Mouse (Mus musculus): ENCODE data around the gene Tmf1. TPM values are rescaled to one million over a fixed set of nuclear protein-coding genes. Genes with fewer than 3 reads are reported as not detected.
A peak's percentile ranks its signal among the peaks of the same experiment; 100 is the strongest.

Tmf1 gene
- polyA plus RNA-seq, 1 experiment from 2014 or later, result 48.6 TPM

DNA sequence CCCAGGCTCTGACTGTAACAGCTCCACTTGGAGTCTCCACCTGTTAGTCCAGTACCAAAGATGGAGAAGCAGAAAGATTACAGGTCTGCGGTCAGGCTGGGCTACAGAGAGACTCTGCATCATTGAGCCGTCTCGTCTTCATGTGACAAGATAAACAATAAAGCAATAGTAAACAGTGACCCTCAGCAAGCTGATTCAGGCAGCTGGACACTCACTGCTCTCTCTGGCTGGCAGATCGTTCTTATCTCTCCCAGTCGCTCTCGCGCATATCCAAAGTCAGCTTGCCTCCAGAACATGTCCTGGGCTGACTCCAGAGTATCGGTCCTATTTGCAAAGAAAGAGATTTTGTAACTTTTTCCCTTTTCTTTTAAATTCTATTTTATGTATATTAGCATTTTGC is 36.3 kb downstream of the Tmf1 start:
- Histone ChIP-seq H3K9ac (ENCODE audit: low read depth, low read length) (no peak overlapping the region), H3K27ac (no peak overlapping the region), H3K4me2 (ENCODE audit: low read length) (no peak overlapping the region), H3K27me3 (ENCODE audit: insufficient read depth, low read length) (no peaks in the 10 kb centered on the region), H3K9me3 (replicated peaks; ENCODE audit: low read length) (no peaks in the 10 kb centered on the region), H3K4me3 (replicated peaks; ENCODE audit: low read depth, low read length) (no peak overlapping the region), H3K4me1 (replicated peaks; ENCODE audit: insufficient read depth, low read length) (no peaks in the 10 kb centered on the region; the same call in none of the 2 replicates), H3K36me3 (ENCODE audit: insufficient read depth, low read length) (0 out of 2 replicates have a peak, but pooled peaks cover 7% of the 10 kb centered on the region)
- ATAC-seq (replicated peaks; ENCODE audit: low FRiP score, low read depth) (no peak), DNase-seq (ENCODE audit: low spot score) (no peak)
- WGBS, result 67% methylated on average over 8 of the region's 8 CpGs
- TF ChIP-seq CTCF (IDR thresholded peaks at IDR 0.05; ENCODE audit: low read depth), result no peak

DNA sequence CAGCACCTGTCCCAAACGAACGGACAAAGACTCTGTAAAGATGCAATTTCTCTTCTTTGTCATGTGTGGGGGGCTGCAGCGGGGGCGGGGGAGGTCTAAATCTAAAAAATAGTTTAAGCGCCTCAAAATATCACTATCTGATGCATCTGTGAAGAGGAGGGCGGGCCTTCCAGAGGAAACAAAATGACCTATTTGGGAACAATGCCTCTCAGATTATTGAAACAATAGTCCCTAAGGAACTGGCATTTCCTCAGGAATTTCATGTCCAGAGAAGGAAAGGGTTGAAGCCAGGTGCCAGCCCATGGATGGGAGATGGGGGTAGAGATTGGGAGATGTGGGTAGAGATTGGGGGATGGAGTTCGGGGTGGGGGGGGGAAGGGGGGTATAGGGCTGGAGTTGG is 37.1 kb downstream of the Tmf1 start:
- Histone ChIP-seq H3K36me3 (ENCODE audit: insufficient read depth, low read length) (0 out of 2 replicates have a peak, but pooled peaks cover 7% of the 10 kb centered on the region), H3K27me3 (ENCODE audit: insufficient read depth, low read length) (no peaks in the 10 kb centered on the region), H3K4me3 (replicated peaks; ENCODE audit: low read depth, low read length) (no peak overlapping the region), H3K9ac (ENCODE audit: low read depth, low read length) (no peak overlapping the region), H3K27ac (no peak overlapping the region), H3K4me1 (replicated peaks; ENCODE audit: insufficient read depth, low read length) (no peaks in the 10 kb centered on the region; the same call in none of the 2 replicates), H3K9me3 (replicated peaks; ENCODE audit: low read length) (no peaks in the 10 kb centered on the region), H3K4me2 (ENCODE audit: low read length) (no peak overlapping the region)
- peak; percentile 15 for DNase-seq (ENCODE audit: low spot score)
- 77% methylated on average over 7 of the region's 7 CpGs for WGBS
- ATAC-seq (replicated peaks; ENCODE audit: low FRiP score, low read depth), result no peak
- TF ChIP-seq CTCF (IDR thresholded peaks at IDR 0.05; ENCODE audit: low read depth), result no peak

DNA sequence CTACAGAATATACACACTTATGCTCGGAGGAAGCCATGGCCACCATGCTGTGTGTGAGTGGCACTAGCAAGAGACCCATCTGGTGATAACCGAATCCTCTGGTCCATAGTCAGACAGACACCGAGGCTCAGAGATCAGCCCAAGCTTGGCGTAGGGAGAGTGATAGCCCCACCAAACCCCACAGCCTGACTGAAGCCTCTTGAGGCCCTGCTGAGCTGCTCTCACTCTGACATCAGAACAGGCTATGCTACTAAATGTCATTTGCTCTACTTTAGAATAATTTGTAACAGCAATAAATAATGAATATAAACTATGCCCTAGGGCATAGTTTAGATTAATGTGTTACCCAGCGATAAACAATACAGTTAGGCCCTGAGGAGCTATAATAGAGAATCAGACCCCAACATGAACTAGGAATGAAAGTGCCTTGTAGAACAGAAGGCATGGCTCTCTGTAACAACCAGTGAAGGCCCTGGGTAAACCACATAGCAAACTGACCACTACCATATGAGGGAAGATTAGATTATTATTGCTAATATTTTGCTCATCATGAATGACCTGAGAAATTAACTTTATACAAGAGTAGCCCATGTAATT is 46.1 kb downstream of the Tmf1 start:
- H3K4me2 ChIP-seq (ENCODE audit: low read length), result no peak overlapping the region
- no peaks in the 10 kb centered on the region for H3K9me3 ChIP-seq (replicated peaks; ENCODE audit: low read length)
- no peak overlapping the region for H3K27ac ChIP-seq
- no peaks in the 10 kb centered on the region for H3K27me3 ChIP-seq (ENCODE audit: insufficient read depth, low read length)
- no peak overlapping the region for H3K9ac ChIP-seq (ENCODE audit: low read depth, low read length)
- DNase-seq (ENCODE audit: low spot score) (no peak), ATAC-seq (replicated peaks; ENCODE audit: low FRiP score, low read depth) (0 out of 2 replicates have a peak, but pooled peaks have one; percentile 40)
- WGBS, result 55% methylated on average over 5 of the region's 5 CpGs
- no peak for TF ChIP-seq CTCF (IDR thresholded peaks at IDR 0.05; ENCODE audit: low read depth)
- no peak overlapping the region for H3K4me3 ChIP-seq (replicated peaks; ENCODE audit: low read depth, low read length)
- H3K36me3 ChIP-seq (ENCODE audit: insufficient read depth, low read length), result peaks cover 3% of the 10 kb centered on the region; the same call in 1 of the 2 replicates
- H3K4me1 ChIP-seq (replicated peaks; ENCODE audit: insufficient read depth, low read length), result no peaks in the 10 kb centered on the region

DNA sequence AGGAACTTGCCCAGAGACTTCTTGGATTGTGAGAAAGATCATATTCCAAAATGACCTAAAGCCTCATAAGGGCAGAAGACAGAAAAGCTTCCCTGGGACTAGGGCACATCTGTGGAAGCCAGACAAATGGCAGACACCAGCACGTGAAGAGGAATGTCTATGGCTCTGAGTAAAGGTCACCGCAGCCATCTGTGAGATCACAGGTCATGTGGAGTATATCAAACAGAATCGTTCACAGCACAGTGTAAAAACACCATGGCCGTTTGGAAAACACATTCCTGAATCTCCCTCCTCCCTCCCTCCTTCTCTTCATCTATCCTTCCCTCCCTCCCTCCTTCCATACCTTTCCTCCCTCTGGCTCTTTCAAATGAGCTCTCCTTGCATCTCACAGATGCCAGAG is 47.1 kb downstream of the Tmf1 start:
- DNase-seq (ENCODE audit: low spot score), result no peak
- no peak for ATAC-seq (replicated peaks; ENCODE audit: low FRiP score, low read depth)
- Histone ChIP-seq H3K4me3 (replicated peaks; ENCODE audit: low read depth, low read length) (no peak overlapping the region), H3K27ac (no peak overlapping the region), H3K36me3 (ENCODE audit: insufficient read depth, low read length) (peaks cover 3% of the 10 kb centered on the region; the same call in 1 of the 2 replicates), H3K4me2 (ENCODE audit: low read length) (no peak overlapping the region), H3K27me3 (ENCODE audit: insufficient read depth, low read length) (no peaks in the 10 kb centered on the region), H3K4me1 (replicated peaks; ENCODE audit: insufficient read depth, low read length) (no peaks in the 10 kb centered on the region), H3K9me3 (replicated peaks; ENCODE audit: low read length) (no peaks in the 10 kb centered on the region), H3K9ac (ENCODE audit: low read depth, low read length) (no peak overlapping the region)
- TF ChIP-seq CTCF (IDR thresholded peaks at IDR 0.05; ENCODE audit: low read depth), result no peak
- WGBS, result 20% methylated on average over 4 of the region's 4 CpGs

DNA sequence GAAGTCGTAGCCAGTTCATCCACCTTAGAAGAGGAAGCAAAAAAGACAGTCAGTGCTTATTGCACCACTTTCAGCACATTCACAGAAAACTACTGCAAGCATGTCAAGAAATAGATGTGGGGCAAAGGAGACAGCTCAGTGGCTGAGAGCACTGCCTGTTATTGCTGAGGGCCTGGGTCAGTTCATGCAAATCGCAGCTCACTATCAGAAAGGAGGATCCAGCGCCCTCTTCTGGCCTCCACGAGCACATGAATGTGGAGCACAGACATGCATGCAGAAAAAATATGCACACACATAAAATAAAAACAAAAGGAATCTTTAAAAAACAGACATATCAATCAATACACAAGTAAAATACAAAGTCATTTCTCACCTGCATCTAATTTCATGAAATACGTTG is 47.9 kb downstream of the Tmf1 start:
- no peak for DNase-seq (ENCODE audit: low spot score)
- peak; percentile 43 for TF ChIP-seq CTCF (IDR thresholded peaks at IDR 0.05; ENCODE audit: low read depth)
- H3K27me3 ChIP-seq (ENCODE audit: insufficient read depth, low read length), result no peaks in the 10 kb centered on the region

DNA sequence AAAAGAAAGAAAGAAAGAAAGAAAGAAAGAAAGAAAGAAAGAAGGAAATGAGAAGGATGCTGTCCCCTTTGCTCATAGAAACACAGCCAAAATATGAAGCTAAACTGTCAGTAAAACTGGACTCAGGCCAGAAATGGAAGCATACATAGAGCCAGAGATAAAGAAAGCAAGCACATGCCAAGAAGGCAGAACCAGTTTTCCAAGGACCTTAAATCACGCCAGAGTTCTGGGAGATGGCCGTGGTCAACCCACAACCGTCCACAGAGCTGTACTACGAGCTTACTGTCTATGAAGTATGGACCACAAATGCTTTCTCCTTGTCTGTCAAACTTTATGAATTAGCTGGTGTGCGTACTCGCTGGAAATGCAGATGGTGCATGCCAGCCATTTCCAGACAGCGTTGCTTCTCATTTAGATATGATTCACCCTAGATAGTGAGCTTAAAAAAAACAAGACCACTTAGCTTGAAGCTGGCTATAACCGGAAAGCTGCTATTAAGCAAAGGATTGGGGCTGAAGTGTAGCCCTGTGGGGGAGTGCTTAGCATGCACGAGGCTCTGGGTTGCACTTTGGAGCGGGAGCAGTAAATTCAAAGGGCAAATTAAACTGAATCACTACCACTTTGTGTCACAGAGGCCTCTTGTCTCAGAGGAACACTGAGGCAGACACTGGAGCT is 54.4 kb downstream of the Tmf1 start:
- WGBS, result 50% methylated on average over 10 of the region's 10 CpGs
- ATAC-seq (replicated peaks; ENCODE audit: low FRiP score, low read depth) (no peak), DNase-seq (ENCODE audit: low spot score) (peak; percentile 76)
- Histone ChIP-seq H3K9ac (ENCODE audit: low read depth, low read length) (no peak overlapping the region), H3K27me3 (ENCODE audit: insufficient read depth, low read length) (no peaks in the 10 kb centered on the region), H3K27ac (no peak overlapping the region), H3K4me1 (replicated peaks; ENCODE audit: insufficient read depth, low read length) (no peaks in the 10 kb centered on the region; the same call in 1 of the 2 replicates), H3K4me2 (ENCODE audit: low read length) (no peak overlapping the region), H3K36me3 (ENCODE audit: insufficient read depth, low read length) (no peaks in the 10 kb centered on the region; the same call in 1 of the 2 replicates), H3K9me3 (replicated peaks; ENCODE audit: low read length) (no peaks in the 10 kb centered on the region), H3K4me3 (replicated peaks; ENCODE audit: low read depth, low read length) (no peak overlapping the region)
- no peak for TF ChIP-seq CTCF (IDR thresholded peaks at IDR 0.05; ENCODE audit: low read depth)

More for the DNA sequence above, 47.9 kb downstream of the Tmf1 start:
- no peak overlapping the region for H3K27ac ChIP-seq
- 84% methylated on average over 5 of the region's 5 CpGs for WGBS
- H3K9ac ChIP-seq (ENCODE audit: low read depth, low read length), result no peak overlapping the region
- no peaks in the 10 kb centered on the region for H3K4me1 ChIP-seq (replicated peaks; ENCODE audit: insufficient read depth, low read length)
- ATAC-seq (replicated peaks; ENCODE audit: low FRiP score, low read depth), result no peak
- H3K4me2 ChIP-seq (ENCODE audit: low read length), result no peak overlapping the region
- no peaks in the 10 kb centered on the region for H3K9me3 ChIP-seq (replicated peaks; ENCODE audit: low read length)
- H3K4me3 ChIP-seq (replicated peaks; ENCODE audit: low read depth, low read length), result no peak overlapping the region
- H3K36me3 ChIP-seq (ENCODE audit: insufficient read depth, low read length), result peaks cover 3% of the 10 kb centered on the region; the same call in 1 of the 2 replicates

All from kidney, postnatal 0 days (tissue).